Mouse (Mus musculus): Measurements from ENCODE around the gene Thbs4.

DNA sequence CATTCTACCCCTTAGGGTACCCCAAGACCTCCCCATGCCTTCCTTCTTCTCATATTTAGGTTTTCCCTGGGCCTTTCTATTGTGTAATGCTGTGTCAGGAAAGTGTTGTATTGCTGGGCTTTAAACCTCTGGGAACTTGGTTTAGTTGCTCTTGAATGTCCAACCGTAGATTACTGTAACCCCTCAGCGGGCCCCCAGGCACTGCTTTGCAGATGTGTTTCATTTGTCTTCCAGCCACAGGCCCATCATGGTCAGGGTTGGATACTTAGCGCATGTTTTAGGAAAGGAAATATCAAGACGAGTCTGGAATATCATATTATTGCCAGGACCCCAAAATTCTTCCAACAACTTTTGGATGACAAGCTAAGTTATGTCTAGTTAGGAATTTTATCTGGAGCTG is 73.6 kb downstream of the Thbs4 start:
- no peak for TF ChIP-seq CTCF (IDR thresholded peaks at IDR 0.05; ENCODE audit: insufficient read depth, low read depth, low read length)
- TF ChIP-seq POLR2A (IDR thresholded peaks at IDR 0.05; ENCODE audit: insufficient read depth, low read depth, low read length), result no peak

Data from olfactory bulb, adult 2 months (tissue).